Mouse (Mus musculus): ENCODE data around the gene Gm3298.
"Not testable (repeated sequence)": the region's sequence is repeated elsewhere in the genome, so short reads cannot be mapped to it uniquely, and the experiment has no call there.

DNA sequence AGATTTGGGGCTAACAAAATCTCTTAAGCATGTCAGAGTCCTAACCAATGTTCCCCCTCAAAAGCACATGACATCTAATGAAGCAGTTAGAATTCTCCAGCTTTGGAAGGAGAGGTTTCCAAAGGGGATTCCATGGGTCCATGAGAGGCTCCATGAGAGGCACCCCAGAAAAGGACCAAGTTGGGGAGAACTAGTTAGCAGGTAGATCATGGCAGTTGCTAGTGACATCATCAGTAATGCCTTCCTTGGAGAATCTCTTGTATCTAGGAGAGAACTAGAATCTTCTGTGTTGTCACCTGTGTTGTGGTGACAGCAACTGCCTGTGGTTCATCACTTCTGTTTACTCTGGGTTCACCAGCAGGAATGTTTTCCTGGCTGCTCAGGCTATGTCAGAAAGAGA, 32.1 kb upstream of the Gm3298 start, which contains the start of gene Gm8297:
- TF ChIP-seq POLR2A (IDR thresholded peaks at IDR 0.05; ENCODE audit: borderline replicate concordance, extremely low read depth, low read depth, low read length); CTCF (IDR thresholded peaks at IDR 0.05; ENCODE audit: insufficient read depth, low read length): not testable (repeated sequence)
